Mouse (Mus musculus) CH12.LX (cell line): ENCODE data around the gene Mpzl1. TPM values are rescaled to one million over a fixed set of nuclear protein-coding genes. Genes with fewer than 3 reads are reported as not detected.
A peak's percentile ranks its signal among the peaks of the same experiment; 100 is the strongest.

Source experiments
- DNase-seq: peaks from one replicate; pipeline ENCODE4 v3.0.0-alpha.2; 2013; ENCODE audit errors: extremely low read depth
- H3K27ac ChIP-seq: 2 replicates; pipeline ENCODE4 v1.5.1; 2012; ENCODE audit warnings: low read depth, mild to moderate bottlenecking, control low read depth, moderate library complexity; ENCODE audit not compliant: insufficient read depth
- H3K27me3 ChIP-seq: replicated peaks from 2 replicates; pipeline ENCODE3; 2012; ENCODE audit warnings: inconsistent platforms
- H3K36me3 ChIP-seq, 2 experiments: replicated peaks in 1 of 2; 2 replicates each; pipeline versions ENCODE3 to v1.6.1; 2012; ENCODE audit warnings: inconsistent platforms in 1 of 2, low read length in 1 of 2, mild to moderate bottlenecking in 1 of 2, mixed read lengths in 1 of 2, moderate library complexity in 1 of 2; ENCODE audit not compliant: control insufficient read depth in 1 of 2, insufficient read depth in 1 of 2
- H3K4me1 ChIP-seq, 2 experiments: 2 replicates each; pipeline ENCODE4 v1.6.1; 2012; ENCODE audit warnings: inconsistent platforms in 1 of 2, moderate library complexity in 1 of 2; ENCODE audit not compliant: insufficient read depth in 2 of 2, control insufficient read depth in 1 of 2
- H3K4me2 ChIP-seq: 2 replicates; pipeline ENCODE4 v1.6.1; 2012; ENCODE audit warnings: low read depth, mild to moderate bottlenecking, control low read depth; ENCODE audit not compliant: poor library complexity, insufficient read depth, severe bottlenecking
- H3K4me3 ChIP-seq, 3 experiments: fragments of 150-350 bp in 1 of 3; sonication (generic) in 1 of 3; replicated peaks in 1 of 3; 2 replicates each; pipeline versions ENCODE3 to v1.5.1; 2011 to 2012; ENCODE audit warnings: low read depth in 2 of 3, low read length in 2 of 3, mild to moderate bottlenecking in 2 of 3, moderate library complexity in 2 of 3, control low read depth in 1 of 3, improper control_type of control experiment in 1 of 3, inconsistent platforms in 1 of 3, mixed read lengths in 1 of 3; ENCODE audit not compliant: poor library complexity in 1 of 3
- H3K79me2 ChIP-seq: replicated peaks from 2 replicates; pipeline ENCODE4 v1.6.1; 2012; ENCODE audit warnings: mild to moderate bottlenecking, moderate library complexity; ENCODE audit not compliant: control insufficient read depth, poor library complexity, insufficient read depth, severe bottlenecking; ENCODE audit errors: extremely low read depth
- H3K9ac ChIP-seq: 2 replicates; pipeline ENCODE4 v1.6.1; 2012; ENCODE audit warnings: low read depth, mild to moderate bottlenecking, control low read depth, moderate library complexity; ENCODE audit not compliant: insufficient read depth
- H3K9me3 ChIP-seq: replicated peaks from 2 replicates; pipeline ENCODE3; 2012; ENCODE audit warnings: low read length, inconsistent platforms, mixed read lengths
- CHD2 ChIP-seq: IDR thresholded peaks from 2 replicates; pipeline ENCODE4 v1.6.1; 2011; ENCODE audit warnings: low read length, improper control_type of control experiment
- CTCF ChIP-seq, 2 experiments: IDR thresholded peaks in 1 of 2; conservative IDR thresholded peaks in 1 of 2; 2 replicates each; pipeline ENCODE4 v1.5.1; 2011 to 2012; ENCODE audit warnings: low read depth in 2 of 2, low read length in 2 of 2, improper control_type of control experiment in 1 of 2, inconsistent platforms in 1 of 2, mild to moderate bottlenecking in 1 of 2, moderate library complexity in 1 of 2
- ELF1 ChIP-seq: IDR thresholded peaks from 2 replicates; pipeline ENCODE4 v1.6.1; 2014; ENCODE audit warnings: low read depth, mild to moderate bottlenecking, inconsistent platforms, low read length, improper control_type of control experiment
- ETS1 ChIP-seq: conservative IDR thresholded peaks from 2 replicates; pipeline ENCODE4 v1.6.1; 2012; ENCODE audit warnings: low read depth, mild to moderate bottlenecking, inconsistent platforms, low read length, improper control_type of control experiment, moderate library complexity
- GABPA ChIP-seq: IDR thresholded peaks from 2 replicates; pipeline ENCODE4 v1.6.1; 2012; ENCODE audit warnings: low read depth, low read length, improper control_type of control experiment, inconsistent platforms; ENCODE audit not compliant: insufficient replicate concordance
- JUND ChIP-seq: conservative IDR thresholded peaks from 2 replicates; pipeline ENCODE4 v1.6.1; 2011; ENCODE audit warnings: low read depth, low read length, improper control_type of control experiment
- KAT2A ChIP-seq: IDR thresholded peaks from 2 replicates; pipeline ENCODE4 v1.6.1; 2012; ENCODE audit warnings: low read length, improper control_type of control experiment, inconsistent platforms; ENCODE audit not compliant: insufficient replicate concordance
- MAFK ChIP-seq: IDR thresholded peaks from 2 replicates; pipeline ENCODE4 v1.6.1; 2011; ENCODE audit warnings: low read length, improper control_type of control experiment; ENCODE audit not compliant: insufficient replicate concordance
- MAX ChIP-seq: IDR thresholded peaks from 2 replicates; pipeline ENCODE4 v1.6.1; 2011; ENCODE audit warnings: low read length, improper control_type of control experiment
- MAZ ChIP-seq: IDR thresholded peaks from 2 replicates; pipeline ENCODE4 v1.6.1; 2012; ENCODE audit warnings: low read depth, mild to moderate bottlenecking, inconsistent platforms, low read length, improper control_type of control experiment, moderate library complexity
- MYC ChIP-seq: IDR thresholded peaks from 2 replicates; pipeline ENCODE4 v1.6.1; 2011; ENCODE audit warnings: low read depth, mild to moderate bottlenecking, improper control_type of control experiment, low read length
- NELFE ChIP-seq: IDR thresholded peaks from 2 replicates; pipeline ENCODE4 v1.6.1; 2011; ENCODE audit warnings: low read depth, low read length, improper control_type of control experiment
- NRF1 ChIP-seq: IDR thresholded peaks from 2 replicates; pipeline ENCODE4 v1.6.1; 2014; ENCODE audit warnings: low read depth, mild to moderate bottlenecking, inconsistent platforms, low read length, improper control_type of control experiment, moderate library complexity
- PAX5 ChIP-seq: IDR thresholded peaks from 2 replicates; pipeline ENCODE4 v1.6.1; 2012; ENCODE audit warnings: low read length, inconsistent platforms, mixed read lengths
- POLR2A ChIP-seq: IDR thresholded peaks from 2 replicates; pipeline ENCODE4 v1.6.1; 2011; ENCODE audit warnings: low read depth, mild to moderate bottlenecking, improper control_type of control experiment, low read length
- POLR2AphosphoS2 ChIP-seq: IDR thresholded peaks from 2 replicates; pipeline ENCODE4 v1.6.1; 2011; ENCODE audit warnings: low read depth, low read length, improper control_type of control experiment
- SIN3A ChIP-seq: IDR thresholded peaks from 2 replicates; pipeline ENCODE4 v1.6.1; 2012; ENCODE audit warnings: low read length, improper control_type of control experiment, inconsistent platforms
- SMC3 ChIP-seq: IDR thresholded peaks from 2 replicates; pipeline ENCODE4 v1.6.1; 2011; ENCODE audit warnings: low read depth, low read length, improper control_type of control experiment
- TBP ChIP-seq: conservative IDR thresholded peaks from 2 replicates; pipeline ENCODE4 v1.6.1; 2011; ENCODE audit warnings: low read depth, low read length, improper control_type of control experiment
- USF1 ChIP-seq: IDR thresholded peaks from 2 replicates; pipeline ENCODE4 v1.6.1; 2014; ENCODE audit warnings: low read depth, mild to moderate bottlenecking, inconsistent platforms, low read length, improper control_type of control experiment
- USF2 ChIP-seq: conservative IDR thresholded peaks from 2 replicates; pipeline ENCODE4 v1.6.1; 2011; ENCODE audit warnings: low read depth, low read length, improper control_type of control experiment
- ZKSCAN1 ChIP-seq: IDR thresholded peaks from 2 replicates; pipeline ENCODE4 v1.6.1; 2012; ENCODE audit warnings: low read depth, inconsistent platforms, low read length, improper control_type of control experiment, borderline replicate concordance
- dilution Hi-C: fragments of 300-500 bp; cut with MboI; formaldehyde crosslinking; loops from 2 replicates; pipeline ENCODE4 v1.14.3; 2020; ENCODE audit warnings: low sequenced_read_pairs; ENCODE audit not compliant: extremely low pct_unique_long_range_greater_than_20kb, extremely low pct_ligation_motif_present
- in situ Hi-C: fragments of 300-500 bp; cut with MboI; formaldehyde crosslinking; loops from 3 replicates; pipeline ENCODE4 v1.14.3; 2019; ENCODE audit warnings: low sequenced_read_pairs, low pct_ligation_motif_present, low pct_unique_long_range_greater_than_20kb, mixed read lengths
- polyA plus RNA-seq: library from polyadenylated mRNA; unstranded; fragments of >175 nt; gene quantifications from 2 replicates; pipeline ENCODE4 v1.2.1, GENCODE M21; 2012; ENCODE audit warnings: low read depth; ENCODE audit not compliant: insufficient read length
- total RNA-seq, 2 experiments: library from RNA; depleted of rRNA; stranded (reverse); fragments of 300-350 nt in 1 of 2; fragments of >200 nt in 1 of 2; gene quantifications; 2 replicates each; pipeline ENCODE4 v1.2.3; 2012 to 2014

The Mpzl1 gene
- total and polyA plus RNA-seq, 3 experiments = 2.8 to 6.7 (median 6.5) TPM

DNA sequence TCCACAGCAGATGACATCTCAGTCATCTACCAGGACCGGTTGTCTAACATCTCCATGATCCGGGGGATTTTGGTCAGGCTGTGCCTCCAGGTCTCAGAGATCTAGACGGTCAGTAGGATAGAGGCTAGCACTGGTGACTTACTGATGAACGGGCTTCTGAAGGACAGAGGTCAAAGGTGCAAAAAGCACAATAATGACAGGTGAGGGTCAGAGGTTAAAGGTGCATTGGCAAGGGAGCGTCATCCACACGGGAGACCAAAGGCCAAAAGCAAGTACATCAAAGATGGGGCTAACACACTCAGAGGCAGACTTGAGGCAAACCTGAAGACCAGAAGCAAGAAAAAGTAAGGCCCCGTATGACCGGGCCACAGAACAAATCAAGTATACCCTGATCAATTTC, 2.0 kb upstream of the Mpzl1 start:
- dilution Hi-C loops = no loop called here
- H3K27me3 ChIP-seq = no peaks in the 10 kb centered on the region

DNA sequence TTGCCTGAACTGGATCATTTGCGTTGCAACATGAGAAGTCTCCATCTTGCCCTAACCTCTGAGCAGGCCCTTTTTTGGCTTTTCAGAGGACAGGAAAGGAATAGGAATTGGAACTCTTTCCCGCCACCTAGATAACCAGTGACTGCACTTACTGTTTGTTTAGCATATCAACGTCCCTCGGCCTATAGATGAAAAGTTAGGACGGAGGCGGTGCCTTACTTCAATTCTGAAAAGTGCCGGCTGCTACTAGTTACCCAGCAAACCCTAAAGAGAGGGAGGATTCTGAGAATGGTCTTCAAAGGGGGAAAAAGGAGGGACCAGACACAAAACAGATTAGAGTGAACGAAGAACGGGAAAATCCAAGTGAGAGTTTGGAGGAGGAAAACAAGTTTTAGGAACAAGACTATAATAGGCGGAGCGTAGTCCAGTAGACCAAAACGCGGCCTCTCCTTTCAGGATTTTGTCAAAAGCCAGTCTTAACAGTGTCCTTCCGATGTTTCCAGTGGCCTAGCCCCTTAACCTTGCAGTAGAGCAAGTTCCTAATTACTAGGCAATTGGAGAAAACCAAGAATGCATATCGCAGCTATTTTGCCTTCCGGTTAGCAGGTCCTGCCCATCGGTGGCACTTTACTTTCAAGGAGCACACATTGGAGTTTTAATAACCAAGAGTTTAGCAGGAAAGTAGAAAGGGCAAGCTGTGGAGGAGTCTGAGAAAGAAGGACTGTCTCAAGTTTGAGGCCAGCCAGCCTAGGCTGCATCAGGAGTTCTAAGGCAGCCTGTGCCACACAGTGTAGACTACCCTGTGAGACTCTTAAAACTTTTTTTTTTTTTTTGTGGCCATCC, 938 bp upstream of the Mpzl1 start:
- Histone ChIP-seq H3K4me1 (peaks cover 0 to 10% of the 10 kb centered on the region in 2 experiments; a peak in 2 of 4 replicates), H3K27me3 (no peaks in the 10 kb centered on the region), H3K79me2 (no peaks in the 10 kb centered on the region), H3K9ac (peak overlapping the region; percentile 46; the same call in 1 of the 2 replicates), H3K36me3 (no peaks in the 10 kb centered on the region), H3K27ac (no peak overlapping the region), H3K4me2 (peak overlapping the region; percentile 72), H3K4me3 (peak overlapping the region; percentile 40 to 71 (median 57)), H3K9me3 (no peaks in the 10 kb centered on the region)
- no peak for DNase-seq
- dilution Hi-C loops = no loop called here
- in situ Hi-C loops = loop anchor here (25.0 kb wide), 1 partner anchor 352 kb away; no protein-coding TSS in a partner anchor
- TF ChIP-seq ZKSCAN1 (no peak), KAT2A (no peak), USF1 (no peak), SMC3 (no peak), CHD2 (no peak), ETS1 (no peak), MYC (no peak), NELFE (no peak), ELF1 (no peak), SIN3A (no peak), POLR2AphosphoS2 (no peak), NRF1 (no peak), MAFK (no peak)

More for the DNA sequence above, 2.0 kb upstream of the Mpzl1 start:
- in situ Hi-C loops = loop anchor here (25.0 kb wide), 1 partner anchor 351 kb away; no protein-coding TSS in a partner anchor
- Histone ChIP-seq H3K4me3 (no peak overlapping the region), H3K27ac (no peak overlapping the region), H3K79me2 (no peaks in the 10 kb centered on the region), H3K9ac (no peak overlapping the region), H3K4me1 (peaks cover 0 to 13% of the 10 kb centered on the region in 2 experiments; a peak in 2 of 4 replicates), H3K36me3 (no peaks in the 10 kb centered on the region), H3K9me3 (no peaks in the 10 kb centered on the region), H3K4me2 (no peak overlapping the region)
- no peak for DNase-seq
- TF ChIP-seq POLR2A (no peak), JUND (no peak), MAX (no peak), USF2 (no peak), PAX5 (no peak), GABPA (no peak), TBP (no peak), CTCF (conservative IDR thresholded peaks at IDR 0.05 in 1 of 2, IDR thresholded peaks at IDR 0.05 in 1 of 2; ENCODE audit: low read depth in 2 of 2, low read length in 2 of 2) (no peak), MAZ (no peak), ELF1 (no peak), ETS1 (no peak)
